Mouse (Mus musculus): ENCODE measurements around the gene Myzap. TPM values are rescaled to one million over a fixed set of nuclear protein-coding genes. Genes with fewer than 3 reads are reported as not detected.

Myzap gene
- polyA plus RNA-seq, 1 experiment = not detected

DNA sequence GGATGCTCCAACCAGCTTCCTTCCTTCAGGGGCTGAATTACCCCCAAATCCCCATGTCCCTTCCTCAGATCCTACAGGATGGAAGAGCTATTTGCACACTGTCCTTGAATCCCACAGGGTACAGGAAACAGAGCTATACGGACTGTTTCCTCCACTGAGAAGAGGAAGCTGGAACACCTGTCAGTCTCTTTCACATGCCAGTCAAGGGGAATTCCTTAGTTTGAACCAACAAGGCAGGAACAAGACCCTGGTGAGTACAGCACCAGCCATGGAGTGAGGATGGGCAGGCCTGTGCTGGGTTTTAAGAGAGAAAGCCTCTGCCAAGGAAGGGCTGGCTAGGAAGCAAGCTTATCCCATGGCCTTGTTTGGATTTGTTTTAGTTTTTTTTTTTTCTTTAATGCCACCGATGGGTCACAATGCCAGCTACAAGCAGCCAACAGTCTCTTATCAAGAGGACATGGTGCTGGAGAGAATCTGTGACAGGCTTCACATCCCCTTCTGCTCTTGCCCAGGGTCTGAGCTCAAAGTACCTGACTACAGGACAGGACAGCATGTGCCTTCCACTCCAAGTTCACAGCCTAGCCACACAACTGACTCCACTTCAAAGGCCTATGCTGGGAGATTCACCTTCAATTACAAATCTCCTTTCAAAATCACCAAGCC, 3.1 kb downstream of the Myzap start:
- Histone ChIP-seq H3K36me3 (ENCODE audit: control insufficient read depth) (no peaks in the 10 kb centered on the region), H3K4me1 (ENCODE audit: control insufficient read depth) (peaks cover 15% of the 10 kb centered on the region), H3K27me3 (ENCODE audit: control insufficient read depth) (peaks cover 31% of the 10 kb centered on the region), H3K4me3 (replicated peaks) (no peak overlapping the region), H3K9me3 (ENCODE audit: control insufficient read depth, low read length) (no peaks in the 10 kb centered on the region)
- no peak for TF ChIP-seq GATA1 (IDR thresholded peaks at IDR 0.05; ENCODE audit: low read length)
- no peak for TF ChIP-seq TAL1 (IDR thresholded peaks at IDR 0.05; ENCODE audit: low read length)

DNA sequence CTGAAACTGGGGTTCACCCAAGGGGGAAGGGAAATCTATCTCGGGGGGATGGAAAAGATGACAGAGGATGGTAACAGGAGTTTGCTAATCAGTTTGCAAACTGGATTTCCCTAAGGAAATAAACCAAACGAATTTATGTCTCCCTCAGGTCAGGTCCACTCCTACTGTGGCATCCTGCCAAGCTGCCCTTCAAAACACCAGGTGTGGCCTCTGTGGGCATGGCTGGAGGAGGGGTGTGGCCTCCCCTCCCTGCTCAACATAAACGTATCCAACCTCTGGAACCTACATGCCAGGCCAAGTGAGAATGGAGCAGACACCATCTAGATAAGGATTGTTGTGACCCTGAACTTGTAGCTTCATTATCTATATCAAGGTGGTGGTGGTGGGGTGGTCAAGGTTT, 5.8 kb downstream of the Myzap start:
- no peak overlapping the region for H3K4me3 ChIP-seq (replicated peaks)
- no peaks in the 10 kb centered on the region for H3K9me3 ChIP-seq (ENCODE audit: control insufficient read depth, low read length)
- no peaks in the 10 kb centered on the region for H3K36me3 ChIP-seq (ENCODE audit: control insufficient read depth)
- peaks cover 2% of the 10 kb centered on the region for H3K4me1 ChIP-seq (ENCODE audit: control insufficient read depth)
- TF ChIP-seq TAL1 (IDR thresholded peaks at IDR 0.05; ENCODE audit: low read length) = no peak
- TF ChIP-seq GATA1 (IDR thresholded peaks at IDR 0.05; ENCODE audit: low read length) = no peak
- H3K27me3 ChIP-seq (ENCODE audit: control insufficient read depth) = peaks cover 14% of the 10 kb centered on the region

DNA sequence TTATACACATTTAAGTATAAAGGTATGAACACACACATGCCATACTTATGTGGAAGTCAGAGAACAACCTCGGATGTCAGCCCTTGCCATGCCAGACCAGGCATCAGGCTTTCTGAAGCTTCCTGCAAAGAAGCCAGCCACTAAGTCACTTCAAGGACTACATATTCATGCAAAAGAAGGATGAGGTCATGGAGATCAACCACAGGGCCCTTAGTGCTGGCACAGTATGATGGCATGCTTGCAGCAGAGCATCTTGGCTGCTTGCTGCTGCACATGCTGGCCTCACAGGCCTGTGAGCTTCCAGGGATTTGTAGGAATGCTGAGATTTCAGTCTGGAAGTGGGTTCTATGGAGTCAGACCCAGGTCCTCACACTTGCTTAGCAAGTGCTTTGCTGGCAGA, 9.4 kb downstream of the Myzap start:
- Histone ChIP-seq H3K4me1 (ENCODE audit: control insufficient read depth) (no peaks in the 10 kb centered on the region), H3K9me3 (ENCODE audit: control insufficient read depth, low read length) (no peaks in the 10 kb centered on the region), H3K27me3 (ENCODE audit: control insufficient read depth) (no peaks in the 10 kb centered on the region), H3K4me3 (replicated peaks) (no peak overlapping the region), H3K36me3 (ENCODE audit: control insufficient read depth) (no peaks in the 10 kb centered on the region)
- TF ChIP-seq GATA1 (IDR thresholded peaks at IDR 0.05; ENCODE audit: low read length) = no peak
- no peak for TF ChIP-seq TAL1 (IDR thresholded peaks at IDR 0.05; ENCODE audit: low read length)

DNA sequence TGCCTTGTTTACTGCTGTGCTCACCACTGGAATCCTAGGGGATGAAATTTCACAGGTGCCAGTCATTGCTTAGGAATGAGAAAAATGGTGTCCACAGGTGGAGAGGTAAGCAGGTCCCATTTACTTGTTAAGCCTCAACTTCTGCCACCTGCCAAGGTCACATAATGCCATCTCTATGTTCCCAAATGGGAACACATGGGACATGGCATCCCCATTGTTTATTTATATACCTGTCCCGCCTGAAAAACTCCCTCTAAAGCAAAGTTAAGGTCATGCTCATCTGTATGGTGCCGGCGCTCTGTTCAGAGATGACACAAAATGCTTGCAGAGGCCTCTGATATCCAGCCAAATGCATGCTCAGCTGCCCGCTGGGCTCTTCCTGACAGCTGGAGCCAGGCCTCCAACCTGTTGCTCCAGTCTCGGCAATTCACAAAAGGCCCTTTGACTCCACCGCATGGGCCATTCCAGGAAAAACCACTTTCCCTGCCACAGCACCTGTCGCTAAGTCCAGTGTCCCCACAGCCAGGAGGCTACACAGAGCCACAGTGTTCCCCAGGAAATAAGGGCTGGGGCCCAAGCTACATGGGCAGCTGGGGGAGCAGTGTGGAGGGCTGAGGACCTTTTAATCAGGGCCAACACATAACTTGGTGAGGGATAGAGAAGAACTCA, 13.1 kb downstream of the Myzap start:
- Histone ChIP-seq H3K27me3 (ENCODE audit: control insufficient read depth) (no peaks in the 10 kb centered on the region), H3K9me3 (ENCODE audit: control insufficient read depth, low read length) (no peaks in the 10 kb centered on the region), H3K4me1 (ENCODE audit: control insufficient read depth) (no peaks in the 10 kb centered on the region), H3K36me3 (ENCODE audit: control insufficient read depth) (no peaks in the 10 kb centered on the region), H3K4me3 (replicated peaks) (no peak overlapping the region)
- no peak for TF ChIP-seq GATA1 (IDR thresholded peaks at IDR 0.05; ENCODE audit: low read length)
- no peak for TF ChIP-seq TAL1 (IDR thresholded peaks at IDR 0.05; ENCODE audit: low read length)

DNA sequence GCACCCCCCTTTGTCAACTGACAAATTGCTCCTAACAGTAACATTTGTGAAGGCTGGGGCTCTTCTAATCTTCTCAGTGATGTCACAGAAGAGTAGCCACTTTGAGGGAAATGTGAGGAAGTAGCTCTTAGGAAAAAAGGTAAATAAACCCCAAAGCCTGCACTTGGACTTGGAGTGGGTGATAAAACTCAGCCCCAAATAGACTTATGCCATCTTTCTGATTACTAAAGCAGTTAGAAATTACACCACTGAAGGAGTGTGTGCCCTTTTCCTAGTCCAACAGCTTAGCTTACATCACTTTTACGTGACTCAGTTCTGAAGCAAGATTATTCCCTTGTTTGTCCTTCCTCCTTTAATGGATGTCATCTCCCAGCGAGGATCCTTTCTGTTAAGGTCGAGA, 17.7 kb downstream of the Myzap start:
- H3K4me1 ChIP-seq (ENCODE audit: control insufficient read depth) = no peaks in the 10 kb centered on the region
- no peaks in the 10 kb centered on the region for H3K36me3 ChIP-seq (ENCODE audit: control insufficient read depth)
- TF ChIP-seq GATA1 (IDR thresholded peaks at IDR 0.05; ENCODE audit: low read length) (no peak), TAL1 (IDR thresholded peaks at IDR 0.05; ENCODE audit: low read length) (no peak)
- no peaks in the 10 kb centered on the region for H3K27me3 ChIP-seq (ENCODE audit: control insufficient read depth)
- H3K4me3 ChIP-seq (replicated peaks) = no peak overlapping the region
- no peaks in the 10 kb centered on the region for H3K9me3 ChIP-seq (ENCODE audit: control insufficient read depth, low read length)

DNA sequence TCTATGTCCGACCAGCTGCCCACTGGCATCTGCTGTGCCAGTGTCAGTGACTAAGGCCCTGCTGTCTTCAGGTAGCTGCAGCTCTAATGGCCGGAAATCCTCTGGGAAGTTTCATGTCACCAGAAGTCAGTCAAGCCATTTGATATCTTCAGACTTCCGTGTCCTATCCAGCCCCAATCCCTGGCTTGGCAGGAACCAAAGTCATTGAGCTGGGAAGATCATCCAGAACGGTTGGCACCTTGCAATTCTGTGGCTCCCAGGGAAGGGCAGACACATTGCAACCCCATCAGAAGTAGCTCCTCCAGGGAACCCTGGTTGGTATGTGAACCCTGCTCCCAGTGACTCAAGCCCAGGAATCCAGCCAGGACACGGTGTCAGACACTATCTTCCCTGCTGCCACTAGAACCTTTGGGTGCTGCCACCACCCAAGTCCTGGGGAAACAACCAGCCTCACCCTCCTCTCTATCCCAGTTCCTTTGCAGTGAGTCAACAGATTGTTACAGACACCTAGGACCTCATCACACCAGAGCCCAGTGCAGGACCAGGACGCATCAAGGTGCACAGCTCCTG, 18.3 kb downstream of the Myzap start:
- Histone ChIP-seq H3K9me3 (ENCODE audit: control insufficient read depth, low read length) (no peaks in the 10 kb centered on the region), H3K27me3 (ENCODE audit: control insufficient read depth) (no peaks in the 10 kb centered on the region), H3K4me1 (ENCODE audit: control insufficient read depth) (no peaks in the 10 kb centered on the region), H3K36me3 (ENCODE audit: control insufficient read depth) (no peaks in the 10 kb centered on the region), H3K4me3 (replicated peaks) (no peak overlapping the region)
- TF ChIP-seq GATA1 (IDR thresholded peaks at IDR 0.05; ENCODE audit: low read length) = no peak
- TF ChIP-seq TAL1 (IDR thresholded peaks at IDR 0.05; ENCODE audit: low read length) = no peak

DNA sequence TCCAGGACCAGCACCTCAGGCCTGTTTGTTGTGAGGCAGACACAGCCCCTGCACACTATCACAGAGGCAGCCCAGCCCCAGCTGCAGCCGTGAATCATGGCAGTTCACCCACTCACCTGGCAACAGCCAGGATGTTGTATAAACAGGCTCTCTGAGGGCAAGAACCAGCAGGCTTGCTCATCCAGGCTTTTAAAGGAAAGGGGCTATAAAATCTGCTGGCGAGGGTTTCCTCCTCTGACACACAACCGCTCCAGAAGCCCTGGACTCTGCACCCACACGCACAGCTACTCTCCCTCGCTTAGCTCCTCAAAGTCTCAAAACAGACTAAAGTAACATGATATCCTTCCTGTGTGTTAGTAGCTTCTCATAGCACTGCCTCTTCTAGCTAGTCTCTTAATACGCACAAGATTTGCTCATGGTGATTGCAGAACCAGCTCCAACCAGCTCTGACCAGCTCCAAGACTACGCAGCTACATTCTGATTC, 21.0 kb downstream of the Myzap start:
- TF ChIP-seq TAL1 (IDR thresholded peaks at IDR 0.05; ENCODE audit: low read length) (no peak), GATA1 (IDR thresholded peaks at IDR 0.05; ENCODE audit: low read length) (no peak)
- Histone ChIP-seq H3K9me3 (ENCODE audit: control insufficient read depth, low read length) (no peaks in the 10 kb centered on the region), H3K4me3 (replicated peaks) (no peak overlapping the region), H3K36me3 (ENCODE audit: control insufficient read depth) (no peaks in the 10 kb centered on the region), H3K27me3 (ENCODE audit: control insufficient read depth) (no peaks in the 10 kb centered on the region), H3K4me1 (ENCODE audit: control insufficient read depth) (no peaks in the 10 kb centered on the region; the same call in 1 of the 2 replicates)

DNA sequence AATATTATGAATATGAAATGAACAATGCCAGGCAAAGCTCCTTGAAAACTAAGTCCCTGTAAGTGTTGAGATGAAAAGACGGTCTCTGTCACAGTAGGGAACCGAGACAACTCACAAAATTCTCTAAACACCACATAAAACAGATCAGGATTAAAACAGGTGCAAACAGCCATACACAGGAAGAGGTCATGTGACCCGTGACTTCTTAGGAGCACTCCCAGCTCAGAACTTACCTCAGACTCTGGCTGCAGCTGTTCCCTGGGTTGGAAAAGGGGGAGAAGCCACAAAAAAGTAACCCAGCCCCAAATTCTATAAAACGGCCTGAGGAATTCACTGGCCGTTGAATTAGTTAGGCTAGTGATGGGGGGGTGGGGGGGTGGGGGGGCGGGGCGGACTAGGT, 22.0 kb downstream of the Myzap start:
- H3K4me1 ChIP-seq (ENCODE audit: control insufficient read depth) = no peaks in the 10 kb centered on the region; the same call in 1 of the 2 replicates
- H3K36me3 ChIP-seq (ENCODE audit: control insufficient read depth) = no peaks in the 10 kb centered on the region
- H3K27me3 ChIP-seq (ENCODE audit: control insufficient read depth) = no peaks in the 10 kb centered on the region
- TF ChIP-seq GATA1 (IDR thresholded peaks at IDR 0.05; ENCODE audit: low read length) = no peak
- TF ChIP-seq TAL1 (IDR thresholded peaks at IDR 0.05; ENCODE audit: low read length) = no peak
- no peak overlapping the region for H3K4me3 ChIP-seq (replicated peaks)
- H3K9me3 ChIP-seq (ENCODE audit: control insufficient read depth, low read length) = no peaks in the 10 kb centered on the region

DNA sequence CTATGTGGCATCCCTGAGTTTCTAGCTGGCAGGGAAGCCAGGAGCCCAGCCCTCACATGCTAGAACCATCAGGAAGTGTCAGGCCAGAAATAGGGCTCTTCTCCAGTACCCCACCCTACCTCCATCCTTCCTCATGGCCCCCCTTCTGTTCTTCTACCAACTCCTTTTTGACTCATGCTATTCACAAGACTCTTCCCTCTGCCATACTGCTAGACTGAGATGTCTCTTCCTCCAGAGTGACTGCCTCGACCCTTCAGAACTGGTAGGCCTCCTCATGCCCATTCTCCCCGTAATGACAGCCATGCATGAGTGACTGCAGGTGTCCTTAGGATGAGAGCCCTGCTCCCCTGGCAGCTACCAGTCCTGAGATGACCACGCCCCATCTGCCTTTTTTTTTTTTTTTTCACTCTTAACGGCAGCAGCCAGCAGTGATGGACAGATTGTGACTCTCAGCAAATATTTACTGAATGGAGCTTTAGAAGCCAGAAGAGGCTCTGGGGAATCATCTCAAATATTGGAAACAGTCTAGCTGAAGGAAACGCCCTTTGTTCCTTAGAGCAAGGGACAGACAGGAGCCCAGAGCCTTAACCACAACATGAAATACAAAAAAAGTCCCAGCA, 23.7 kb downstream of the Myzap start:
- Histone ChIP-seq H3K36me3 (ENCODE audit: control insufficient read depth) (no peaks in the 10 kb centered on the region), H3K9me3 (ENCODE audit: control insufficient read depth, low read length) (no peaks in the 10 kb centered on the region), H3K4me3 (replicated peaks) (no peak overlapping the region), H3K27me3 (ENCODE audit: control insufficient read depth) (no peaks in the 10 kb centered on the region), H3K4me1 (ENCODE audit: control insufficient read depth) (no peaks in the 10 kb centered on the region; the same call in 1 of the 2 replicates)
- TF ChIP-seq GATA1 (IDR thresholded peaks at IDR 0.05; ENCODE audit: low read length) (no peak), TAL1 (IDR thresholded peaks at IDR 0.05; ENCODE audit: low read length) (no peak)

All from erythroblast, embryonic 14.5 days (primary cell).